Mouse (Mus musculus) 416B (cell line): Measurements from ENCODE around the gene Ei24.

ENCODE experiments used
- DNase-seq: peaks from one replicate; pipeline ENCODE4 v3.0.0; 2011; ENCODE audit warnings: low read depth

Ei24 gene

DNA sequence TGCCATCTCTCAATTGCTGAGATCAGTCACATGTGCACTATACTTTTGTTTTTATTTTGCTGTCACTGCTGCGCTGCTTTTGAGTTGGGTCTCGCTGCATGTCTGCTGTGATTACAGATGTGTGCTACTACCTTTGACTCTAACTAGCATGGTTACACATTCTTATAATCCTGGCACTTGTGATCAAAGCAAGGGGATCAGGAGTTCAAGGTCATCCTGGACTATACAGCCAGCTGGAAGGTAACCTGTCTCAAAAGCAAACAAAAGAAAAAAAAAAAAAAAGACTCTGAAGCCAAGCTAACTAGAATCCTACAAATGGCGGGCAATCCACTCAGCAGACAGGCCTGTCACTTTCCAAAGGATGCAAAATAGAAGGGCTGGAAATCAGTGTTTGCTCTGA lies 5.0 kb downstream of the Ei24 start:
- no peak for DNase-seq

GRCm38 (mm10) chr9:36783921-36784320 lies 13.3 kb downstream of the Ei24 start:
- no peak for DNase-seq

DNA sequence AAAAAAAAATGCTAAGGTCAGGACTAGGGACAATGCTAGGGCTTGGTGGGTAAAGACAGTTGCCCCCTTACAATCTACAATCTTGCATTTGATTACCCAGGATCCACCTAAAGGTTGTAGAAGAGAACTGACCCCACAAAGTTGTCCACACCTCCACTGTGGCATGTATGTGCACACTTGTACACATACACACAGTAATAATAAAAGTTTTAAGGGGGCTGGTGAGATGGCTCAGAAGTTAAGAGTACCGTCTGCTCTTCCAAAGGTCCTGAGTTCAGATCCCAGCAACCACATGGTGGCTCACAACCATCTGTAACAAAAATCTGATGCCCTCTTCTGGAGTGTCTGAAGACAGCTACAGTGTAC lies 28.2 kb downstream of the Ei24 start:
- DNase-seq: peak; percentile 41

- peak; percentile 48 for DNase-seq
These were observed 28.8 kb downstream of the Ei24 start for GRCm38 (mm10) chr9:36768156-36769047.

DNA sequence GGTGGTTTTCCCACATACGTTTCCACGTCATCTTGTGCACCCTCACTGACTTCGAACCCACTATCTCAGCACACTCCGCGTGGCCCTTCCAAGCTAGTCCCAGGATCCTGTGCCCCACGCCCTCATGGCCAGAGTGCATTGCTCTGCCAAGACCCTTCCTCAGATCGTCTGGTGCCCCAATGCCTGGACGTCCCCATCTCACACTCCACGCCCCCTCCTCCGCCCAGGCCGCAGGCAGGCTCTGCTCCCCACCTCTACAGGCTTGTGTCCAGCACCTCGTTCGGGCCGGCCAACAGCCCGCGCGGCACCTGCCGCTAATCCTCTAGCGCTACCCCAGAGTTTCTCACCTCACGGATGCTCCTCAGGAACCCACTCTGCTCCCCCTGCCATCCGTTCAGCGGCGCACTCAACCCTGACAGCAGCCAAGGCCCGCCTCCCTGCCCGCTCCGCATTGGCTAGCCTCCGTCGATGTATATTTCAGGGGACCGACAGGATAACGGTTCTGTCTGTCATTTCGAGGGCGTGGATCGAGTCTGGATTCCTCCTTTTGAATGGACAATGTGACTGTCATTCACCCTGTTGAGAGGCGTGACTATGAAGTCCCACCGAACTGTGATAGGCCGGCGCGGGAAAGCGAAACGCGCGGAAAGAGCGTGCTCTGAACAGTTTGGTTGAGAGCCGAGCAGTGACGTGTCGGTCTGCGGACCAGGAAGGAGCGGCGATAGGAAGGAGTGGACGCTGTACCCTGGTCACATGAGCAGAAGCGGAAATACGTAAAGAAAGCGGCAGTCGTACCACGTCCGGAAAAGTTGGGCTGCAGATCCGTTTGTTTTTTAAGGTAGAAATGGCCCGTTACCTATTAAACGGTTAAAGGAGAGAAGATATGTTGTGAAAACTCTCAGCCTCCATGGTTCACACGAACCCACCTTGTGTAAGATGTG lies 29.7 kb downstream of the Ei24 start, which contains the start of gene Stt3a:
Gene Stt3a (minus strand): TSS at position 477 of the 941 bp plus-strand sequence.
- peak; percentile 100 for DNase-seq

DNA sequence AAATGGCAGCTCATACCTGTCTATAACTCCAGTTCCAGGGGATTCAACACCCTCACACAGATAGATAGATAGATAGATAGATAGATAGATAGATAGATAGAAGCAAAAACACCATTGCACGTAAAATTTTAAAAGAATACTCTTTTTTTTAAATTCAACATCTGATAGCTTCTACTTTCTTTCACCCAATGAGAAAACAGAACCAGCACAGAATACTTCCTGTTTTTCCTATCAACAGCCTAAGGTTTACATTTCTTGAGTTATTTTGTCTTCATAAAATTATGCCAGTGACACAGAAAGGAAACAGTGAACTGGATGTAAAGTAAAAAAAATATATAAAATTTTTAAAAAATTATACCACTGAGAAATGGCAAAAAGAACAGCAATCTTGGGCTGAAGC lies 32.8 kb downstream of the Ei24 start:
- no peak for DNase-seq
